Mouse (Mus musculus): Measurements from ENCODE around the gene Mrpl28.
"Not testable (repeated sequence)": the region's sequence is repeated elsewhere in the genome, so short reads cannot be mapped to it uniquely, and the experiment has no call there.

Gene Mrpl28

GRCm38 (mm10) chr17:26123267-26123684 is at the start of gene Mrpl28:
TSS of gene Mrpl28 (plus strand) at chr17:26123500.
- DNase-seq (ENCODE audit: inconsistent age in 2 of 2, low spot score in 1 of 2) = peak; percentile 91 to 97

- no peak for DNase-seq (ENCODE audit: inconsistent age in 2 of 2, low spot score in 1 of 2)
Observed at GRCm38 (mm10) chr17:26075246-26075645, 48.1 kb upstream of the Mrpl28 start.

- no peak for DNase-seq (ENCODE audit: inconsistent age in 2 of 2, low spot score in 1 of 2)
Observed at GRCm38 (mm10) chr17:26078851-26079250, 44.4 kb upstream of the Mrpl28 start.

- no peak for DNase-seq (ENCODE audit: inconsistent age in 2 of 2, low spot score in 1 of 2)
Observed at GRCm38 (mm10) chr17:26080867-26081266, 42.4 kb upstream of the Mrpl28 start.

- DNase-seq (ENCODE audit: inconsistent age in 2 of 2, low spot score in 1 of 2) = no peak
Observed at GRCm38 (mm10) chr17:26087059-26087564, 36.2 kb upstream of the Mrpl28 start.

- peak; percentile 94 to 97 for DNase-seq (ENCODE audit: inconsistent age in 2 of 2, low spot score in 1 of 2)
Observed at GRCm38 (mm10) chr17:26089905-26090632, 33.2 kb upstream of the Mrpl28 start, which contains the start of gene Decr2. TSS of gene Decr2 (minus strand) at chr17:26090337.

- DNase-seq (ENCODE audit: inconsistent age in 2 of 2, low spot score in 1 of 2) = no peak
Observed at GRCm38 (mm10) chr17:26094531-26095110, 28.7 kb upstream of the Mrpl28 start.

GRCm38 (mm10) chr17:26095121-26095740 is 28.1 kb upstream of the Mrpl28 start, which contains the start of gene Nme4:
TSS of gene Nme4 (minus strand) at chr17:26095602.
- peak; percentile 64 to 84 for DNase-seq (ENCODE audit: inconsistent age in 2 of 2, low spot score in 1 of 2)

- peak in 1 of 2 experiments; percentile 34 for DNase-seq (ENCODE audit: inconsistent age in 2 of 2, low spot score in 1 of 2)
Observed at GRCm38 (mm10) chr17:26098461-26098860, 24.8 kb upstream of the Mrpl28 start.

- peak in 1 of 2 experiments; percentile 74 for DNase-seq (ENCODE audit: inconsistent age in 2 of 2, low spot score in 1 of 2)
Observed at GRCm38 (mm10) chr17:26099316-26099715, 24.0 kb upstream of the Mrpl28 start.

GRCm38 (mm10) chr17:26100166-26100565 is 23.1 kb upstream of the Mrpl28 start:
- DNase-seq (ENCODE audit: inconsistent age in 2 of 2, low spot score in 1 of 2) = peak in 1 of 2 experiments; percentile 27

GRCm38 (mm10) chr17:26101478-26101877 is 21.8 kb upstream of the Mrpl28 start:
- DNase-seq (ENCODE audit: inconsistent age in 2 of 2, low spot score in 1 of 2) = peak in 1 of 2 experiments; percentile 41

- DNase-seq (ENCODE audit: inconsistent age in 2 of 2, low spot score in 1 of 2) = no peak
Observed at GRCm38 (mm10) chr17:26105619-26106018, 17.7 kb upstream of the Mrpl28 start.

GRCm38 (mm10) chr17:26110156-26110555 is 13.1 kb upstream of the Mrpl28 start:
- no peak for DNase-seq (ENCODE audit: inconsistent age in 2 of 2, low spot score in 1 of 2)

- DNase-seq (ENCODE audit: inconsistent age in 2 of 2, low spot score in 1 of 2) = no peak
Observed at GRCm38 (mm10) chr17:26111024-26111423, 12.3 kb upstream of the Mrpl28 start.

- no peak for DNase-seq (ENCODE audit: inconsistent age in 2 of 2, low spot score in 1 of 2)
Observed at GRCm38 (mm10) chr17:26111722-26112121, 11.6 kb upstream of the Mrpl28 start.

- no peak for DNase-seq (ENCODE audit: inconsistent age in 2 of 2, low spot score in 1 of 2)
Observed at GRCm38 (mm10) chr17:26112751-26113150, 10.5 kb upstream of the Mrpl28 start.

- DNase-seq (ENCODE audit: inconsistent age in 2 of 2, low spot score in 1 of 2) = peak; percentile 83 to 92
Observed at GRCm38 (mm10) chr17:26113181-26113948, 9.9 kb upstream of the Mrpl28 start, which contains the start of gene Tmem8. TSS of gene Tmem8 (plus strand) at chr17:26113299.

GRCm38 (mm10) chr17:26114061-26114460 is 9.2 kb upstream of the Mrpl28 start:
- DNase-seq (ENCODE audit: inconsistent age in 2 of 2, low spot score in 1 of 2) = no peak

- not testable (repeated sequence) for DNase-seq (ENCODE audit: inconsistent age in 2 of 2, low spot score in 1 of 2)
Observed at GRCm38 (mm10) chr17:26114461-26114860, 8.8 kb upstream of the Mrpl28 start.
